Mouse (Mus musculus) lung, embryonic 16.5 days (tissue): ENCODE data around the gene Sorcs3. TPM values are rescaled to one million over a fixed set of nuclear protein-coding genes. Genes with fewer than 3 reads are reported as not detected.

ENCODE experiments used
- ATAC-seq: fragments of 200-750 bp; cut with Nextera tagmentation; 2 replicates; pipeline ENCODE4 v1.8.0; 2017; ENCODE audit warnings: low read depth, mild to moderate bottlenecking, moderate library complexity
- H3K27ac ChIP-seq: fragments of 300-500 bp; sonication (generic); 2 replicates; pipeline ENCODE4 v1.5.1; 2014; ENCODE audit warnings: mild to moderate bottlenecking, control low read depth, low read length
- H3K27me3 ChIP-seq: fragments of 300-500 bp; sonication (generic); 2 replicates; pipeline ENCODE4 v1.6.1; 2014; ENCODE audit warnings: low read depth, low read length, mixed read lengths; ENCODE audit not compliant: control insufficient read depth, insufficient read depth
- H3K36me3 ChIP-seq: fragments of 300-500 bp; sonication (generic); 2 replicates; pipeline ENCODE4 v1.6.1; 2014; ENCODE audit warnings: low read length; ENCODE audit not compliant: control insufficient read depth, insufficient read depth
- H3K4me1 ChIP-seq: fragments of 300-500 bp; sonication (generic); replicated peaks from 2 replicates; pipeline ENCODE4 v1.6.1; 2014; ENCODE audit warnings: low read length, mixed read lengths; ENCODE audit not compliant: control insufficient read depth, insufficient read depth
- H3K4me2 ChIP-seq: fragments of 300-500 bp; sonication (generic); 2 replicates; pipeline ENCODE4 v1.6.1; 2014; ENCODE audit warnings: low read depth, low read length, control low read depth
- H3K4me3 ChIP-seq: fragments of 300-500 bp; sonication (generic); 2 replicates; pipeline ENCODE4 v1.5.1; 2014; ENCODE audit warnings: mild to moderate bottlenecking, low read length, control low read depth
- H3K9ac ChIP-seq: fragments of 300-500 bp; sonication (generic); 2 replicates; pipeline ENCODE4 v1.6.1; 2014; ENCODE audit warnings: low read length, control low read depth
- H3K9me3 ChIP-seq: fragments of 300-500 bp; sonication (generic); 2 replicates; pipeline ENCODE4 v1.6.1; 2016; ENCODE audit warnings: low read length; ENCODE audit not compliant: control insufficient read depth
- WGBS: fragments of 180-500 bp; shearing (Covaris S2); extraction: QIAGEN DNeasy Blood & Tissue Kit; methylation state at CpG from one replicate; pipeline ENCODE4 v1.1.7; 2014; 5-methylcytosine and 5-hydroxymethylcytosine counted together
- polyA plus RNA-seq: library from polyadenylated mRNA; unstranded; fragments of >200 nt; fragmentation: Nextera tagmentation; extraction: Ambion mirVana; gene quantifications from 2 replicates; pipeline ENCODE4 v1.2.1, GENCODE M21; 2015

Sorcs3 gene
- polyA plus RNA-seq, 1 experiment from 2014 or later: 0.20 TPM

- no peaks in the 10 kb centered on the region for H3K4me1 ChIP-seq
- H3K9ac ChIP-seq: no peak overlapping the region
- H3K4me2 ChIP-seq: no peak overlapping the region
- ATAC-seq: no peak
- H3K9me3 ChIP-seq: no peaks in the 10 kb centered on the region
- no peak overlapping the region for H3K27ac ChIP-seq
- H3K36me3 ChIP-seq: no peaks in the 10 kb centered on the region
- no peaks in the 10 kb centered on the region for H3K27me3 ChIP-seq
- H3K4me3 ChIP-seq: no peak overlapping the region
- 81% methylated on average over 8 of the region's 8 CpGs for WGBS
Observed at GRCm38 (mm10) chr19:48308341-48308740, 102.5 kb downstream of the Sorcs3 start.

- H3K4me3 ChIP-seq: no peak overlapping the region
- H3K4me2 ChIP-seq: no peak overlapping the region
- H3K36me3 ChIP-seq: no peaks in the 10 kb centered on the region
- H3K27me3 ChIP-seq: no peaks in the 10 kb centered on the region
- WGBS: 72% methylated on average over 15 of the region's 15 CpGs
- no peaks in the 10 kb centered on the region for H3K4me1 ChIP-seq
- no peak for ATAC-seq
- no peak overlapping the region for H3K9ac ChIP-seq
- H3K9me3 ChIP-seq: no peaks in the 10 kb centered on the region
- H3K27ac ChIP-seq: no peak overlapping the region
Observed at GRCm38 (mm10) chr19:48309531-48310337, 103.9 kb downstream of the Sorcs3 start.

GRCm38 (mm10) chr19:48310338-48310710 lies 104.5 kb downstream of the Sorcs3 start:
- Histone ChIP-seq H3K9ac (no peak overlapping the region), H3K27ac (no peak overlapping the region), H3K4me1 (no peaks in the 10 kb centered on the region), H3K9me3 (no peaks in the 10 kb centered on the region), H3K4me2 (no peak overlapping the region), H3K4me3 (no peak overlapping the region), H3K27me3 (no peaks in the 10 kb centered on the region), H3K36me3 (no peaks in the 10 kb centered on the region)
- ATAC-seq: no peak
- WGBS: 82% methylated on average over 6 of the region's 6 CpGs

GRCm38 (mm10) chr19:48313776-48314175 lies 108.0 kb downstream of the Sorcs3 start:
- Histone ChIP-seq H3K27me3 (no peaks in the 10 kb centered on the region), H3K9ac (no peak overlapping the region), H3K27ac (no peak overlapping the region), H3K36me3 (no peaks in the 10 kb centered on the region), H3K4me2 (no peak overlapping the region), H3K4me3 (no peak overlapping the region), H3K9me3 (no peaks in the 10 kb centered on the region), H3K4me1 (no peaks in the 10 kb centered on the region)
- 82% methylated on average over 9 of the region's 9 CpGs for WGBS
- ATAC-seq: no peak

- no peak overlapping the region for H3K4me2 ChIP-seq
- H3K27me3 ChIP-seq: no peaks in the 10 kb centered on the region
- no peak overlapping the region for H3K4me3 ChIP-seq
- H3K4me1 ChIP-seq: no peaks in the 10 kb centered on the region
- no peak overlapping the region for H3K9ac ChIP-seq
- no peak for ATAC-seq
- no peak overlapping the region for H3K27ac ChIP-seq
- H3K9me3 ChIP-seq: no peaks in the 10 kb centered on the region
- WGBS: 54% methylated on average over 6 of the region's 6 CpGs
- H3K36me3 ChIP-seq: no peaks in the 10 kb centered on the region
Observed at GRCm38 (mm10) chr19:48327115-48327514, 121.3 kb downstream of the Sorcs3 start.

- no peak overlapping the region for H3K4me2 ChIP-seq
- no peaks in the 10 kb centered on the region for H3K27me3 ChIP-seq
- H3K4me3 ChIP-seq: no peak overlapping the region
- H3K9ac ChIP-seq: no peak overlapping the region
- H3K9me3 ChIP-seq: no peaks in the 10 kb centered on the region
- no peaks in the 10 kb centered on the region for H3K36me3 ChIP-seq
- H3K4me1 ChIP-seq: no peaks in the 10 kb centered on the region
- ATAC-seq: no peak
- 68% methylated on average over 8 of the region's 8 CpGs for WGBS
- H3K27ac ChIP-seq: no peak overlapping the region
Observed at GRCm38 (mm10) chr19:48328171-48328570, 122.3 kb downstream of the Sorcs3 start.

- Histone ChIP-seq H3K9ac (no peak overlapping the region), H3K4me1 (no peaks in the 10 kb centered on the region), H3K4me2 (no peak overlapping the region), H3K4me3 (no peak overlapping the region), H3K36me3 (no peaks in the 10 kb centered on the region), H3K9me3 (no peaks in the 10 kb centered on the region), H3K27me3 (no peaks in the 10 kb centered on the region), H3K27ac (no peak overlapping the region)
- ATAC-seq: no peak
- WGBS: 6% methylated on average over 1 of the region's 1 CpGs
Observed at GRCm38 (mm10) chr19:48331640-48332039, 125.8 kb downstream of the Sorcs3 start.

- Histone ChIP-seq H3K9me3 (no peaks in the 10 kb centered on the region), H3K27ac (no peak overlapping the region), H3K4me3 (no peak overlapping the region), H3K36me3 (no peaks in the 10 kb centered on the region), H3K4me2 (no peak overlapping the region), H3K4me1 (no peaks in the 10 kb centered on the region), H3K9ac (no peak overlapping the region), H3K27me3 (no peaks in the 10 kb centered on the region)
- no peak for ATAC-seq
- whole genome bisulfite sequencing: 59% methylated on average over 2 of the region's 2 CpGs
Observed at GRCm38 (mm10) chr19:48333085-48333484, 127.3 kb downstream of the Sorcs3 start.

- Histone ChIP-seq H3K4me2 (no peak overlapping the region), H3K4me1 (no peaks in the 10 kb centered on the region), H3K27me3 (no peaks in the 10 kb centered on the region), H3K9ac (no peak overlapping the region), H3K9me3 (no peaks in the 10 kb centered on the region), H3K4me3 (no peak overlapping the region), H3K36me3 (no peaks in the 10 kb centered on the region), H3K27ac (no peak overlapping the region)
- WGBS: 63% methylated on average over 6 of the region's 6 CpGs
- ATAC-seq: no peak
Observed at GRCm38 (mm10) chr19:48337461-48337860, 131.6 kb downstream of the Sorcs3 start.
